Mouse (Mus musculus) limb, embryonic 10.5 days (tissue): ENCODE measurements at regions not wholly inside any gene's neighbourhood (a gene's known extent, or its start where the extent isn't known, plus 50 kb on each side); places are given as distances from the start of the nearest gene placed in this dataset.

ENCODE experiments used
- DNase-seq: peaks from one replicate; pipeline ENCODE4 v3.0.0-alpha.2; 2017; ENCODE audit warnings: low spot score
- H3K27ac ChIP-seq: fragments of 300-500 bp; sonication (generic); 2 replicates; pipeline ENCODE4 v1.5.1; 2016; ENCODE audit warnings: mild to moderate bottlenecking
- H3K27me3 ChIP-seq: fragments of 300-500 bp; sonication (generic); 2 replicates; pipeline ENCODE4 v1.6.1; 2016; ENCODE audit warnings: low read depth, mild to moderate bottlenecking; ENCODE audit not compliant: poor library complexity, severe bottlenecking
- H3K36me3 ChIP-seq: fragments of 300-500 bp; sonication (generic); 2 replicates; pipeline ENCODE4 v1.6.1; 2016; ENCODE audit warnings: mild to moderate bottlenecking, moderate library complexity
- H3K4me1 ChIP-seq: fragments of 300-500 bp; sonication (generic); 2 replicates; pipeline ENCODE4 v1.6.1; 2016
- H3K4me3 ChIP-seq: fragments of 300-500 bp; sonication (generic); 2 replicates; pipeline ENCODE4 v1.5.1; 2016; ENCODE audit warnings: mild to moderate bottlenecking, moderate library complexity
- H3K9me3 ChIP-seq: fragments of 300-500 bp; sonication (generic); replicated peaks from 2 replicates; pipeline ENCODE4 v1.6.1; 2016; ENCODE audit warnings: mild to moderate bottlenecking
- WGBS: fragments of 180-500 bp; shearing (Covaris S2); methylation state at CpG from one replicate; pipeline ENCODE4 v1.1.7; 2016; 5-methylcytosine and 5-hydroxymethylcytosine counted together

GRCm38 (mm10) chr16:76097808-76098207, 75.7 kb upstream of the Samsn1 start:
- no peaks in the 10 kb centered on the region for H3K4me1 ChIP-seq
- no peaks in the 10 kb centered on the region for H3K36me3 ChIP-seq
- no peaks in the 10 kb centered on the region for H3K9me3 ChIP-seq
- DNase-seq: no peak
- H3K27me3 ChIP-seq: no peaks in the 10 kb centered on the region
- 87% methylated on average over 9 of the region's 9 CpGs for WGBS
- no peak overlapping the region for H3K27ac ChIP-seq
- H3K4me3 ChIP-seq: no peak overlapping the region

- Histone ChIP-seq H3K4me1 (no peaks in the 10 kb centered on the region), H3K27me3 (no peaks in the 10 kb centered on the region), H3K4me3 (no peak overlapping the region), H3K36me3 (no peaks in the 10 kb centered on the region), H3K9me3 (no peaks in the 10 kb centered on the region), H3K27ac (no peak overlapping the region)
- WGBS: 92% methylated on average over 4 of the region's 4 CpGs
- DNase-seq: no peak
These were observed 74.3 kb upstream of the Samsn1 start for GRCm38 (mm10) chr16:76096363-76096762.

- no peak overlapping the region for H3K4me3 ChIP-seq
- no peaks in the 10 kb centered on the region for H3K9me3 ChIP-seq
- H3K4me1 ChIP-seq: no peaks in the 10 kb centered on the region
- 89% methylated on average over 4 of the region's 4 CpGs for WGBS
- H3K36me3 ChIP-seq: no peaks in the 10 kb centered on the region
- no peak overlapping the region for H3K27ac ChIP-seq
- no peak for DNase-seq
- H3K27me3 ChIP-seq: no peaks in the 10 kb centered on the region
These were observed 63.3 kb upstream of the Samsn1 start for GRCm38 (mm10) chr16:76085363-76085762.

- Histone ChIP-seq H3K4me1 (no peaks in the 10 kb centered on the region), H3K27me3 (no peaks in the 10 kb centered on the region), H3K27ac (no peak overlapping the region), H3K4me3 (no peak overlapping the region), H3K9me3 (no peaks in the 10 kb centered on the region), H3K36me3 (no peaks in the 10 kb centered on the region)
- no peak for DNase-seq
- WGBS: 91% methylated on average over 4 of the region's 4 CpGs
These were observed 60.4 kb upstream of the Samsn1 start for GRCm38 (mm10) chr16:76082465-76082864.

GRCm38 (mm10) chr16:76079761-76080502, 57.9 kb upstream of the Samsn1 start:
- no peak for DNase-seq
- Histone ChIP-seq H3K4me3 (no peak overlapping the region), H3K27ac (no peak overlapping the region), H3K4me1 (0 out of 2 replicates have a peak, but pooled peaks cover 5% of the 10 kb centered on the region), H3K27me3 (no peaks in the 10 kb centered on the region), H3K9me3 (no peaks in the 10 kb centered on the region), H3K36me3 (no peaks in the 10 kb centered on the region)
- WGBS: 87% methylated on average over 6 of the region's 6 CpGs

- H3K36me3 ChIP-seq: no peaks in the 10 kb centered on the region
- H3K27ac ChIP-seq: no peak overlapping the region
- H3K4me3 ChIP-seq: no peak overlapping the region
- no peak for DNase-seq
- H3K9me3 ChIP-seq: no peaks in the 10 kb centered on the region
- WGBS: 89% methylated on average over 5 of the region's 5 CpGs
- 0 out of 2 replicates have a peak, but pooled peaks cover 5% of the 10 kb centered on the region for H3K4me1 ChIP-seq
- H3K27me3 ChIP-seq: no peaks in the 10 kb centered on the region
These were observed 56.1 kb upstream of the Samsn1 start for GRCm38 (mm10) chr16:76078219-76078618.

- 62% methylated on average over 5 of the region's 5 CpGs for WGBS
- no peak for DNase-seq
- Histone ChIP-seq H3K36me3 (no peaks in the 10 kb centered on the region), H3K4me1 (0 out of 2 replicates have a peak, but pooled peaks cover 5% of the 10 kb centered on the region), H3K9me3 (no peaks in the 10 kb centered on the region), H3K4me3 (no peak overlapping the region), H3K27me3 (no peaks in the 10 kb centered on the region), H3K27ac (no peak overlapping the region)
These were observed 54.1 kb upstream of the Samsn1 start for GRCm38 (mm10) chr16:76076231-76076630.
